Mouse (Mus musculus) cerebellum, adult 2 months (tissue): ENCODE measurements at regions not wholly inside any gene's neighbourhood (a gene's known extent, or its start where the extent isn't known, plus 50 kb on each side); places are given as distances from the start of the nearest gene placed in this dataset.

Source experiments
- CTCF ChIP-seq: fragments of 200-500 bp; IDR thresholded peaks from 2 replicates; pipeline ENCODE4 v1.5.1; 2011; ENCODE audit warnings: low read depth, mild to moderate bottlenecking, control low read depth, low read length, moderate library complexity, borderline replicate concordance; ENCODE audit not compliant: insufficient read depth
- POLR2A ChIP-seq: fragments of 200-500 bp; IDR thresholded peaks from 2 replicates; pipeline ENCODE4 v1.6.1; 2011; ENCODE audit warnings: low read length, control low read depth, borderline replicate concordance; ENCODE audit not compliant: insufficient read depth

- TF ChIP-seq CTCF (no peak), POLR2A (no peak)
Measured at GRCm38 (mm10) chr6:118330496-118330895, 88.8 kb downstream of the Bms1 start.
